Mouse (Mus musculus) olfactory bulb, adult 2 months (tissue): ENCODE results near the gene Tmem92. TPM values are rescaled to one million over a fixed set of nuclear protein-coding genes. Genes with fewer than 3 reads are reported as not detected.

Source experiments
- H3K27ac ChIP-seq: fragments of 200-500 bp; 2 replicates; pipeline ENCODE4 v1.5.1; 2012; ENCODE audit warnings: low read depth, low read length; ENCODE audit not compliant: insufficient read depth
- H3K4me1 ChIP-seq: fragments of 200-500 bp; 2 replicates; pipeline ENCODE4 v1.6.1; 2012; ENCODE audit warnings: low read length; ENCODE audit not compliant: control insufficient read depth, insufficient read depth
- H3K4me3 ChIP-seq: fragments of 200-500 bp; 2 replicates; pipeline ENCODE4 v1.5.1; 2012; ENCODE audit warnings: mild to moderate bottlenecking, low read depth, low read length, moderate library complexity; ENCODE audit not compliant: insufficient read depth
- CTCF ChIP-seq: fragments of 200-500 bp; IDR thresholded peaks from 2 replicates; pipeline ENCODE4 v1.5.1; 2012; ENCODE audit warnings: low read depth, mild to moderate bottlenecking, low read length, moderate library complexity; ENCODE audit not compliant: insufficient read depth
- POLR2A ChIP-seq: fragments of 200-500 bp; IDR thresholded peaks from 2 replicates; pipeline ENCODE4 v1.6.1; 2012; ENCODE audit warnings: mild to moderate bottlenecking, low read depth, low read length, moderate library complexity; ENCODE audit not compliant: insufficient read depth
- WGBS: fragments of 180-500 bp; shearing (Covaris S2); methylation state at CpG from one replicate; pipeline ENCODE4 v1.1.7; 2018; 5-methylcytosine and 5-hydroxymethylcytosine counted together
- polyA plus RNA-seq: library from polyadenylated mRNA; stranded (reverse); fragments of >200 nt; gene quantifications from 2 replicates; pipeline ENCODE4 v1.2.4, GENCODE M21; 2012; ENCODE audit warnings: low replicate concordance; ENCODE audit not compliant: missing spikeins, insufficient read depth, insufficient read length

The Tmem92 gene
- polyA plus RNA-seq, 1 experiment = not detected

GRCm38 (mm10) chr11:94731229-94731628 lies 51.3 kb downstream of the Tmem92 start:
- TF ChIP-seq POLR2A (no peak), CTCF (no peak)
- Histone ChIP-seq H3K27ac (no peak overlapping the region), H3K4me1 (no peaks in the 10 kb centered on the region), H3K4me3 (no peak overlapping the region)
- 82% methylated on average over 12 of the region's 12 CpGs for WGBS

GRCm38 (mm10) chr11:94730261-94730660 lies 52.2 kb downstream of the Tmem92 start:
- no peak overlapping the region for H3K4me3 ChIP-seq
- no peaks in the 10 kb centered on the region for H3K4me1 ChIP-seq
- no peak overlapping the region for H3K27ac ChIP-seq
- TF ChIP-seq CTCF (no peak), POLR2A (no peak)
- WGBS = 27% methylated on average over 5 of the region's 5 CpGs

GRCm38 (mm10) chr11:94729565-94729964 lies 52.9 kb downstream of the Tmem92 start:
- no peak overlapping the region for H3K4me3 ChIP-seq
- TF ChIP-seq CTCF (no peak), POLR2A (no peak)
- 42% methylated on average over 4 of the region's 4 CpGs for WGBS
- H3K4me1 ChIP-seq = no peaks in the 10 kb centered on the region
- H3K27ac ChIP-seq = no peak overlapping the region

GRCm38 (mm10) chr11:94728545-94728944 lies 54.0 kb downstream of the Tmem92 start:
- H3K27ac ChIP-seq = no peak overlapping the region
- no peak for TF ChIP-seq POLR2A
- no peak for TF ChIP-seq CTCF
- WGBS = 83% methylated on average over 3 of the region's 3 CpGs
- H3K4me1 ChIP-seq = no peaks in the 10 kb centered on the region
- no peak overlapping the region for H3K4me3 ChIP-seq

GRCm38 (mm10) chr11:94727306-94727705 lies 55.2 kb downstream of the Tmem92 start:
- Histone ChIP-seq H3K4me3 (no peak overlapping the region), H3K27ac (no peak overlapping the region), H3K4me1 (no peaks in the 10 kb centered on the region)
- TF ChIP-seq POLR2A = no peak
- 65% methylated on average over 3 of the region's 3 CpGs for WGBS

Other genes starting within 250 kb of the Tmem92 start
- gene Rsad1, start 233.4 kb downstream of the Tmem92 start, polyA plus RNA-seq = not detected in 2 replicates
- gene Chad, start 217.7 kb downstream of the Tmem92 start, polyA plus RNA-seq = not detected in 2 replicates
- not detected in 2 replicates for gene Acsf2, start 180.8 kb downstream of the Tmem92 start, polyA plus RNA-seq
- not detected in 2 replicates for gene Lrrc59, start 152.9 kb downstream of the Tmem92 start, polyA plus RNA-seq
- not detected in 2 replicates for gene Mrpl27, start 128.9 kb downstream of the Tmem92 start, polyA plus RNA-seq
- not detected in 2 replicates for gene Eme1, start 128.7 kb downstream of the Tmem92 start, polyA plus RNA-seq
- not detected in 2 replicates for gene Xylt2, start 105.2 kb downstream of the Tmem92 start, polyA plus RNA-seq
- not detected in 2 replicates for gene Gm11541, start 78.2 kb downstream of the Tmem92 start, polyA plus RNA-seq
- not detected in 2 replicates for gene Cdc34b, start 40.9 kb downstream of the Tmem92 start, polyA plus RNA-seq
- gene Col1a1, start 153.5 kb upstream of the Tmem92 start, polyA plus RNA-seq = not detected in 2 replicates
- gene Hils1, start 184.9 kb upstream of the Tmem92 start, polyA plus RNA-seq = not detected in 2 replicates
- gene Sgca, start 193.6 kb upstream of the Tmem92 start, polyA plus RNA-seq = not detected in 2 replicates
- gene Ppp1r9b, start 208.3 kb upstream of the Tmem92 start, polyA plus RNA-seq = 129 TPM in 1 of 2 replicates, not detected in the other
- gene Samd14, start 227.2 kb upstream of the Tmem92 start, polyA plus RNA-seq = not detected in 2 replicates